Mouse (Mus musculus) heart, adult 18-20 months (tissue): ENCODE results near the gene Cyb5r4. TPM values are rescaled to one million over a fixed set of nuclear protein-coding genes. Genes with fewer than 3 reads are reported as not detected.
A peak's percentile ranks its signal among the peaks of the same experiment; 100 is the strongest.
"Not testable (repeated sequence)": the region's sequence is repeated elsewhere in the genome, so short reads cannot be mapped to it uniquely, and the experiment has no call there.

Experiments
- DNase-seq, 2 experiments: peaks; one replicate each; pipeline ENCODE4 v3.0.0; 2021 to 2022; ENCODE audit warnings: mixed read lengths in 1 of 2
- long read RNA-seq, 2 experiments: library from polyadenylated mRNA; stranded (forward); transcript quantifications; one replicate each; pipeline ENCODE4 v2.0.0; 2021
- total RNA-seq, 2 experiments: library from RNA; stranded (reverse); gene quantifications; 2 replicates each; pipeline ENCODE4 v1.2.3; 2021

The Cyb5r4 gene
- 10 to 100 TPM; 30.5 to 31.0 TPM for total RNA-seq
- long read RNA-seq, experiment 1, transcript Cyb5r4-201 (16 exons, 2,644 nt): major isoform, 59 of 70 reads
- long read RNA-seq, experiment 1, partial matches to known transcripts: 1 of 70 reads
- long read RNA-seq, experiment 1, other reads (novel, unspliced or antisense): 9 of 70 reads
- long read RNA-seq, experiment 2, transcript Cyb5r4-201 (16 exons, 2,644 nt): major isoform, 29 of 44 reads
- long read RNA-seq, experiment 2, partial matches to known transcripts: 4 of 44 reads
- long read RNA-seq, experiment 2, other reads (novel, unspliced or antisense): 11 of 44 reads

DNA sequence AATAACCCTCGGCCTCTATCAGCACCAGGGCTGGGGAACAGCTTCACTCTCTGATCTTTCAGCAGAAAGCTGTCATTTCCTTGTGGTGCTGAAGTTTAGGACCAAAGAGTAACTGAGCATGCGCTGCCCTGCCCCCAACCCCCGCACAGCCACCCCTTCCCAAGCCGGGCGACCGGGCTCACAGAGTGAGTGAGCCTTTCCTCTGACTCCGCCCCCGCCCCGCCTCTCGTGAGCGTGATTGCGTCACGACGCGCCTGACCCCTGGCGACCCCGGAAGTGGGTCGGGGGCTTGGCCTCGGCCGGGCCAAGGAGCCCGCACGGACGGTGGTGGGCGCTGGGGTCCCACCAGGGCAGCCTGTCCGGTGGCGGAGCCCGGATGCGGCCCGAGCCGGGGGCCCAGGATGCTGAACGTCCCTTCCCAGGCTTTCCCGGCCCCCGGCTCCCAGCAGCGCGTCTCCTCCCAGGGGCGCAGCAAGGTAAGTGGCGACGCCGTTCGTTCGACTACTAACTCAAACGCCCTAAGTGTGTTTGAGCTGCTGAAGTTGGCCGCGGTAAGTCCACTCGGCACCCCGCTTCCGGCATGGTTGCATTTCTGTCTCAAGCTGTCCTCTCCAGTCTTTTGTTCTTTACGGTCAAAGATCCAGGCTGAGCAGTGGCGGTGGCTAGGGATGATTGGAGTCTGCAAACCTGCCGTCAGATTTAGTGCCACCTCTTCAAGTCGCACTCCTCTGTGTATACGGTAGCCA is at the start of gene Cyb5r4:
Cyb5r4 (plus strand) TSS at position 237 of the 746 bp plus-strand sequence.
- DNase-seq: peak; percentile 95 to 98

GRCm38 (mm10) chr9:86972471-86972870 is 49.3 kb upstream of the Cyb5r4 start:
- not testable (repeated sequence) for DNase-seq

DNA sequence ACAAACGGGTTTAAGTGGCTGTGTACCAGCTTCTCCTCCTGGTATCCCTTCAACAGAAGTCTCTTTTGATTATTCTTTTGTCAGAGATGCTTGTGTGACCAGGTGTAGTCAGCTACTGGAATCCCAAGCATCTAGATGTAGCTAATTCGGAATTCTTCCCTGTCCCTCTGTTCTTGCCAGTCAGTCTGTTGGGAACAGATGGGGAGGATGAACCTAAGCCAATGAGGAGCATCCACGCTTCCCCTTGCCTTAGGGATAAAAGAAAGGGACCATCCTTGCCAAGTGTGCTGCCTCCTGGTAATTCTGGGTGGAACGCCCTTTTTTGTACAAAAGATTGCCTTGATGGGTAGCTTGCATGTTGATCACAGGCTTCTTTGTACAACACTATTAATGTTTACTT is 48.3 kb upstream of the Cyb5r4 start:
- no peak for DNase-seq

DNA sequence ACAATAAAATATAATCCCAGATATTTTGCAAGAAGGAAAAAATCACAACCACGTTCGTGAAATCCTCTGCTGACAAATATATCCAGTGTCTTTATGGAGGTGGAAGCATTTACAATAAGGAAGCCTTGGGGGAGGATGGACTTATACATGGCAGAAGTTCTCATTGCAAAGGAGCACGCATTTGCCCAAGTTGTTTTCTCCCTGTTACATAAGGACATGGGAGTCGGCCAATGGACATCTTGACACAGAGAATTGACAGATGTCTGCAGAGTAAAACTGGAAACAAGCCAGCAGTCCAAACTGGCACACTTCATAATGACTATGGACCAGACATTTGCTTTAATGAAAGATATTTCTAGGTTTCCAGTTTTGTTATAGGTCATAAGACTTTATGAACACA is 44.9 kb upstream of the Cyb5r4 start:
- peak; percentile 4 to 8 for DNase-seq

DNA sequence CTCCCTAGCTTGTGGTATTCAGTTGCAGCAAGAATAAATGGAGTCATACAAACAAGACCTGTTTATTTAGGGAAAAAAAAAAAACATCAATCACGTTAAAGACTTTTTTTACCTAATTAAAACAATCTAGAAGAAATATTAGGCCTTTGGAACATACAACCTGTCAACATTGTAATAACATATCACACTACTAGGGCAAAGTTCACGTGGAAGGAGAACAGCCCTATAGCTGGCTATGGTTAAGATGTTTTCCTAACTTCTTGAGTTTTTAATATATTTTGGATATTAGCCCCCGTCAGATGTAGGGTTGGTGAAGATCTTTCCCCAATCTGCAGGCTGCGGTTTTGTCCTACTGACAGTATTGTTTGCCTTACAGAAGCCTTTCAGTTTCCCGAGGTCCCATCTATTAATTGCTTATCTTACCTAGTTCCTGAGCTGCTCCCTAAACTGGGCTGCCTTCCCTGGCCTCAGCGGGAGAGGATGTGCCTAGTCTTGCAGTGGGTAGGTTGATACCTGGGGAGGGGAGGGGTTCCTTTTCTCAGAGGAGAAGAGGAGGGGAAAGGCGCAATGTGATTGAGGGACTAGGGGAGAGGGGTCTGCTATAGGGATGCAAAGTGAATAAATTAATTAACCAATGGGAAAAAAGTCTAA is 43.4 kb upstream of the Cyb5r4 start:
- no peak for DNase-seq

GRCm38 (mm10) chr9:86980048-86980447 is 41.8 kb upstream of the Cyb5r4 start:
- no peak for DNase-seq

- no peak for DNase-seq
Observed at GRCm38 (mm10) chr9:86980942-86981341, 40.9 kb upstream of the Cyb5r4 start.

DNA sequence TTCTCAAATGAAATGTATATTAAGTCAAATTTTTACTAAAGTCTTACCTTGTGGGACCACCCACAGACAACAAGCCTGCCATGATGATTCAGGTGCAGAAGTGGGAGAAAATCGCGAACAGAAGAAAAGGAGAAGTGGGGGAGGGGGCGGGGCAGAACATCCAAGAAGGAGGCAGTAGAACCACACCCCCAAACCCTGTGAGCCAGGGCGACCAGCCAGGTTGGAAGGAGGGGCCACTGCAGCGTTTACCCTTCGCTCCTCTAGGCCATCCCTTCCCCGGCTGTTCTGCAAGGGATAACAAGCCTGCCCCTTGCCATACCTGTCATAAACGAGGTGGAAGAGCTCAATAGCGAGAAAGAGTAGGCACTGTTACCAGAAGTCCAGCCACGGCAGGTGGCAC is 40.3 kb upstream of the Cyb5r4 start:
- no peak for DNase-seq

GRCm38 (mm10) chr9:86984583-86984982 is 37.2 kb upstream of the Cyb5r4 start:
- DNase-seq: no peak

GRCm38 (mm10) chr9:86985105-86985504 is 36.7 kb upstream of the Cyb5r4 start:
- no peak for DNase-seq

DNA sequence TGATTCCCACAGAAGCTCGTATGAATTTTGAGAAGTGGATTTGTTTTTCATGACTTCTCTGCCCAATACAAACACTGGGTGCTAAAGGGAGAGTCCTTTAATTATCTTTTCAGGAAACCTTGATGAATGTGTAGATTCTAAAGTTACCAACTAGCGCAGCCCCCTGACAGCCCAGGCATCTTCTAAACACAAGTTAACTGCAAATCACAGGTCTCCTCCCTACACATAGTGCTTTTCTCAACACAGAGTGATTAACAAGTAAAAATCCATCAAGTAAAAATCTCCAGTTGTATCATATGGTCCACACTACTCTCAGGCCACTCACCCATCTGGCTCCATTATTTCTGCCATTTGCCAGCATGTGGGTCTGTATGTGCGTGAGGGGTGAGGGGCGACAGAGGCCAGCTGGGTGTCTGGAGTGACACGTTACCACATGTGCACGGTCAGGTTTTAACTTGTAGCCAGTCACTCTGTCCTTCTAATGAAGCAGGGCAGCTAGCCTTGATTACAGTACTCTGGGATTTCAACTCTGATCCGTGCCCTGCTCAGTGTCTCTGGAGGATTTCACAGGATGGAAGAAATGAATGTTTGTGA is 35.0 kb upstream of the Cyb5r4 start:
- no peak for DNase-seq

DNA sequence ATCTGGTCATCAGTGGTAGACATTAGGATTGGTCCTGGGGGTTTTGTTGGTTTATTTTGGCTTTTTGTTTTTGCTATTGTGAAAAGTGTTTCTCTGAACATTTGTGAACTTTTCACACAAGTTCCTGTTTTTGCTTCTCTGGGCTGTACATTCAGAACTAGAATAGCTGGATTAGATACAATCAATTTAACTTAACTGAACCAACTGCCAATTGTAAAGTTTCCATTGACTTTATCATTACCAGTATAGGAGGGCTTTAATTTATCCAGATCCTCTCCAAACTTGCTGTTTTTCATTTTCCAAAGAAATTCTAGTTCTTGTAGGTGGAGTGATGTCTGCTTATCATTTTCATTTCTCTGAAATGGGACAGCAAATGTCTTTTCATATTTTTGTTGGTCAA is 32.0 kb upstream of the Cyb5r4 start:
- no peak for DNase-seq

- no peak for DNase-seq
Observed at GRCm38 (mm10) chr9:86991758-86992157, 30.1 kb upstream of the Cyb5r4 start.

- DNase-seq: no peak
Observed at GRCm38 (mm10) chr9:86997046-86997691, 24.6 kb upstream of the Cyb5r4 start.

GRCm38 (mm10) chr9:86999956-87000582 is 21.7 kb upstream of the Cyb5r4 start:
- no peak for DNase-seq

- no peak for DNase-seq
Observed at GRCm38 (mm10) chr9:87004701-87005434, 16.9 kb upstream of the Cyb5r4 start.

- peak; percentile 29 to 40 for DNase-seq
Observed at GRCm38 (mm10) chr9:87005435-87005779, 16.4 kb upstream of the Cyb5r4 start.

DNA sequence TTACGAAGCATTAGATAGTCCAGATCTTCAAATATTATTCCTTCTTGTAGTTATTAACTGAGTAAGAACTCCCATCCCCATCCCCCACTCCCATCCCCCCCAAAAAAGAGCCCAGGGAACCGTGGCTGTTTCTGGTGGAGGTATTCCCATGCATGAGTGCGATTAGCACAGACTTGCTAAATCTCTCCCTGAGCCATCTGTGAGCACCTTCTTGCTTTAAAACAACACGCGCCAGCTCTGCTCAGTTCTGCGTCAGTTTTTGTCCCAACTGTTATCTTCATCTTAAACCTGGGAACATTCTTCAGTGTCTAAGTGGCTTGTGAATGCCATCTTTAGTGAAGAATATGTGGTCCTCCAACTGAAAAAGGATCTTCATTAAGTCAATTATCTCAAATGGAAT is 13.3 kb upstream of the Cyb5r4 start:
- no peak for DNase-seq

GRCm38 (mm10) chr9:87008919-87009318 is 12.9 kb upstream of the Cyb5r4 start:
- no peak for DNase-seq

- no peak for DNase-seq
Observed at GRCm38 (mm10) chr9:87015288-87015937, 6.4 kb upstream of the Cyb5r4 start, which contains the start of gene Ripply2. Gene Ripply2, plus strand, starts transcription at chr9:87015537.

DNA sequence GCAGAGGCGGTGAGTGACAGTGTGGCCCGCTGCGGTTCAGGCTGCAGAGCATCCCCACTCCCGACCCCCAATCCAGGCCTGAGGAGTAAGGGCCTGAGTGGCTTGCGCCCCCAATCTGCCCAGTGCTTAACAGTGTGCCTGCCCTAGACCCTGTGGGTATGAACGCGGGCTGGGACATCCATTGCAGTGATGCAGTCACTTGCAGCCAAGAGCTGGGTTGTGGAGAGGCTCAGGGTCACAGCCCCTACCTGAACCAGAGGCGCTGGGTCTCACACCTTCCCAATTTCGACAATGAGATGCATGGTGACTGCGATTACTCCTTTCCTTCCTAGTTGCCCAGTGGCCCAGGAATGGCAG is 5.9 kb upstream of the Cyb5r4 start:
- DNase-seq: no peak
